Mouse (Mus musculus) kidney, postnatal 0 days (tissue): ENCODE data around the gene Cyp1b1. TPM values are rescaled to one million over a fixed set of nuclear protein-coding genes. Genes with fewer than 3 reads are reported as not detected.

Source experiments
- ATAC-seq: fragments of 200-750 bp; cut with Nextera tagmentation; replicated peaks from 2 replicates; pipeline ENCODE4 v1.8.0; 2017; ENCODE audit warnings: low read depth, moderate number of reproducible peaks, moderate TSS enrichment, moderate library complexity; ENCODE audit not compliant: low FRiP score
- DNase-seq: peaks from one replicate; pipeline ENCODE4 v3.0.0-alpha.2; 2016; ENCODE audit warnings: low spot score
- H3K27ac ChIP-seq: fragments of 300-500 bp; sonication (generic); 2 replicates; pipeline ENCODE4 v1.5.1; 2014; ENCODE audit warnings: mild to moderate bottlenecking
- H3K27me3 ChIP-seq: fragments of 300-500 bp; sonication (generic); 2 replicates; pipeline ENCODE4 v1.6.1; 2014; ENCODE audit warnings: low read length, mixed read lengths; ENCODE audit not compliant: insufficient read depth
- H3K36me3 ChIP-seq: fragments of 300-500 bp; sonication (generic); 2 replicates; pipeline ENCODE4 v1.6.1; 2014; ENCODE audit warnings: low read length, mixed read lengths; ENCODE audit not compliant: insufficient read depth
- H3K4me1 ChIP-seq: fragments of 300-500 bp; sonication (generic); replicated peaks from 2 replicates; pipeline ENCODE4 v1.6.1; 2014; ENCODE audit warnings: antibody characterized with exemption, low read length, mixed read lengths; ENCODE audit not compliant: insufficient read depth
- H3K4me2 ChIP-seq: fragments of 300-500 bp; sonication (generic); 2 replicates; pipeline ENCODE4 v1.6.1; 2014; ENCODE audit warnings: mild to moderate bottlenecking, low read length, moderate library complexity, mixed read lengths
- H3K4me3 ChIP-seq: fragments of 300-500 bp; sonication (generic); replicated peaks from 2 replicates; pipeline ENCODE4 v1.5.1; 2014; ENCODE audit warnings: low read depth, low read length
- H3K9ac ChIP-seq: fragments of 300-500 bp; sonication (generic); 2 replicates; pipeline ENCODE4 v1.6.1; 2014; ENCODE audit warnings: low read depth, low read length
- H3K9me3 ChIP-seq: fragments of 300-500 bp; sonication (generic); replicated peaks from 2 replicates; pipeline ENCODE4 v1.6.1; 2016; ENCODE audit warnings: low read length, inconsistent platforms, mixed read lengths
- CTCF ChIP-seq: IDR thresholded peaks from 2 replicates; pipeline ENCODE4 v1.5.1; 2016; ENCODE audit warnings: antibody characterized with exemption, low read depth, mild to moderate bottlenecking, moderate library complexity
- WGBS: fragments of 180-500 bp; shearing (Covaris S2); extraction: QIAGEN DNeasy Blood & Tissue Kit; methylation state at CpG from one replicate; pipeline ENCODE4 v1.1.7; 2014; 5-methylcytosine and 5-hydroxymethylcytosine counted together
- polyA plus RNA-seq: library from polyadenylated mRNA; unstranded; fragments of >200 nt; fragmentation: Nextera tagmentation; extraction: Ambion mirVana; gene quantifications from 2 replicates; pipeline ENCODE4 v1.2.1, GENCODE M21; 2015

Cyp1b1 gene
- polyA plus RNA-seq, 1 experiment from 2014 or later = 12.3 TPM

DNA sequence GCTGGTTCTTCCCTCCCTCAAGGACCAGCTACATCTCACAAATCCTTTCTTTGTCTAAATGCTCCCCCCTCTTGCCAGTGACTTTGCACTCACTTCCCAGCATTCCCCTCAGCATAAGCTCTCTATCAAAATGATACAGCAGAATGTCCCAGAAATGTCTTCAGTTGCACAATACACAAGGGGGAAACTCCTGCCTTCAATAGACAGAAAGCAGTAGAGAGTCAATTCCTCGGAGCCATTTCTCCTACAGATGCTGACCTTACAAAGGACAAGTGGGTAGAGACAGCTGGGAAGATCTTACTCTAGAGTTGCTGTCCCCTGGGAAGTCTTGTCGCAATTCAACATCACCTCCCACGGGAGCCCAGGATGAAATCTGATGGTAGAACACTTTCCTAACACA, 22.7 kb upstream of the Cyp1b1 start:
- TF ChIP-seq CTCF = no peak
- ATAC-seq = no peak

DNA sequence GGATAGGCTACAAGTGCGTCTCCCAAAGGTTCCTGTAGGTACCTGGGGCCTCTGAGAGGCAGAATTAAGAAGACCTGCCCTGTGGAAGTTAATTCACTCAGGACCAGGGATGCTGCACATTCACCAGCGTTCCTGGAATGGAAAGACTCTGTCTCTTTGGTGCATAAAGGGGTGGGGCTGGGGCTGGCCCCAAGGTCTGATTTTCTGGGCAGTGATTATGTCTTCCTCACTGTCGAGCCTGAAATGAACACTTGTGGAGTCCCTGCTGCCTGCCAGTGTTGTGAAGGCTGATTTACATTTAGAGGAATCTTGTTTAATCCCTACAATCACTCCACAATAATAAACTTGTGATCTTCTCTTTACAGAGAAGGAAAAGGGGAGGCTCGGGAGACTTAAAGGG, 18.2 kb upstream of the Cyp1b1 start:
- TF ChIP-seq CTCF = no peak
- Histone ChIP-seq H3K36me3 (no peaks in the 10 kb centered on the region), H3K9me3 (no peaks in the 10 kb centered on the region), H3K4me2 (no peak overlapping the region), H3K27me3 (no peaks in the 10 kb centered on the region), H3K4me1 (peaks cover 17% of the 10 kb centered on the region), H3K4me3 (no peak overlapping the region), H3K9ac (no peak overlapping the region), H3K27ac (no peak overlapping the region)
- DNase-seq = no peak
- no peak for ATAC-seq
- 56% methylated on average over 4 of the region's 4 CpGs for WGBS

More for the DNA sequence above, 22.7 kb upstream of the Cyp1b1 start:
- Histone ChIP-seq H3K4me1 (peaks cover 17% of the 10 kb centered on the region), H3K9ac (no peak overlapping the region), H3K4me3 (no peak overlapping the region), H3K36me3 (no peaks in the 10 kb centered on the region), H3K27me3 (no peaks in the 10 kb centered on the region), H3K4me2 (no peak overlapping the region), H3K27ac (no peak overlapping the region), H3K9me3 (no peaks in the 10 kb centered on the region)
- WGBS = 32% methylated on average over 3 of the region's 3 CpGs
- DNase-seq = no peak

DNA sequence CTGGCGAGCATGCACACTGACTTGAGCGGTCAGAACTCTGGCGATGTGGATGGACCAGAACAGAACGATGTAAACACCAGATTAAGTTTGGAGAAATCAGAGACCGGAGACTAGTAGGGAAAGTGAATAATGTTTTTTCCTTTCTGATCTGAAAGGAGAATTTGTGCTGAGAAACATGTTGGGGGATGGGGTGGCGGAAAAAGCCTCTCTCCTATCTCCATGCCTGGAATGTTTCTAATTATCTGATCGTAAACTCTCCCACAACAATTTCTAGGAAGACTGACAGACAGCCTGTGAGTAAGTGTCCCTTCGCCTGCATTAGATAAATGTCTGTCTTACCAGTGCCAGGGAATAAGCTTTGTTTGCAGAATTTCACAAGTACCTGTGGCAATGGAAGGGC, 16.1 kb upstream of the Cyp1b1 start:
- 38% methylated on average over 8 of the region's 8 CpGs for WGBS
- Histone ChIP-seq H3K27me3 (no peaks in the 10 kb centered on the region), H3K4me3 (no peak overlapping the region), H3K9me3 (no peaks in the 10 kb centered on the region), H3K4me1 (peaks cover 13% of the 10 kb centered on the region; the same call in 1 of the 2 replicates), H3K9ac (no peak overlapping the region), H3K27ac (0 out of 2 replicates have a peak overlapping the region, but pooled peaks have one; percentile 15), H3K4me2 (0 out of 2 replicates have a peak overlapping the region, but pooled peaks have one; percentile 2), H3K36me3 (no peaks in the 10 kb centered on the region)
- TF ChIP-seq CTCF = no peak
- peak; percentile 64 for DNase-seq
- ATAC-seq = no peak

DNA sequence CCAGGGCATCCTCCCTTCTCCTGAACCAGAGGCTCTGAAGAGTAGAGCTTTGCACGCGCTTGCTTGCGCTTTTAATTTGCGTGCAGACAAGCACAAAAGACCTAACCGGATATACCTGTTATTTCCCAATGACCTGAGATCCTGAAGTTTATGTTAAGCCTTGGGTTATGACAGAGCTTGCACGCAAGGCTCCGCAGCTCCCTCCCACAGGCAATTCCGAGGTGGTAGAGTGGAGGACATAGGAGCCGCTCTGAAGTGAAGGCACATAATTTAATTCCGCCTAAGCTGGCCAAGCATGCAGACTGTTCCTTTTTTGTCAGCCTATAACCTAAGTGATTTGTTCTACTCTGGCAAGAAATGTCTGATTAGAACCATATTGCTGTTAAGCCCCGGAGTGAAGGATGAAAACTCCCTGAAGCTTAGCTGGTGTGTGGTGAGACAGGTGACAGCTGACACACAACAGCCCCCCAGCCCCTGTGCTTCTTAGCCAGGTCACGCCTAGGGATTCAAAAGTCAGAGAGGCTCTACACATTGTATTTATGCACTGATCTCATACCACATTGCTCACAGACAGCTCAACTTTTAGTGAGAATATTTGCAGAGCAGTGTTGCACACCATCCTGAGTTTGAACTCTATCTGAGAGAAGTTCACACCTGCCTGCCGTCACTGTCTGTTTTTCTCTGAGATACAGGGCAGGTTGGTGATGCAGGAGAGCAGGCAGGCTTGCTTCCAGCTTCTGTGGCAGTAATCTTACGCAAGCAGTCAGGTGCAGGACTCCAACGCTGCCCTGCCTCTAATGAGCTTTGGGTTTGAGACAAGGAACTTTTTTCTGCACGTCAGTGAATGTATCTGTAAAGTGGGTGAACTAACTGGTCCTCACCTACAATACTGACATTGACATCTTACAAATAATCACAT, 14.0 kb upstream of the Cyp1b1 start:
- H3K9ac ChIP-seq = no peak overlapping the region
- no peaks in the 10 kb centered on the region for H3K36me3 ChIP-seq
- peak overlapping the region; percentile 47 for H3K4me2 ChIP-seq
- ATAC-seq (peak; percentile 57), DNase-seq (peak; percentile 86)
- no peaks in the 10 kb centered on the region for H3K9me3 ChIP-seq
- WGBS = 18% methylated on average over 16 of the region's 16 CpGs
- H3K4me3 ChIP-seq = no peak overlapping the region
- peak overlapping the region; percentile 58 for H3K27ac ChIP-seq
- TF ChIP-seq CTCF = no peak
- peaks cover 13% of the 10 kb centered on the region; the same call in 1 of the 2 replicates for H3K4me1 ChIP-seq
- H3K27me3 ChIP-seq = no peaks in the 10 kb centered on the region

DNA sequence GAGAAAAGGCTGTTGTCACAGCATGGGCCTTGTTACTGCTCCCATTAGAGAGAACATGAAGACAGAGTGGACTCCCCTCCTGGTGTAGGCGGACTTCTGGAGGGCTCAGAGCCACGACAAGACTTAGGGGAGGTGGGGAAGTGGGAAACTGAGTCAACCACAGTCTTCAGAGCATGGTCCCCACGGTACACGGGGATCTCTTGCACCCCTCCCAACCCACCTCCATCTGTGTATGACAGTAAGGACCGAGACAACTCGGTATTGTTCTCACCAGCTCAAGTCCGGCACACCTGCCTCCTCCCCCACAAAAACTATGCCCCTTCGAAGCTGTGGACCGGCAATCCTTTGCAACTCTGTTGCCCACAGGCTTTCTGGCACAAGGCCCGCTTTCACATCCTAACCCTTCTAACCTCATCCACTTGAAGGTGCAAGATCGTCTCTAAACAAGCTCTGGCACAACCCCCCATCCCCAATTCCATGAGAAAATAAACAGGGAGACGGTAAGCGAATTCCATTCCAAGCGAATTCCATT, 13.3 kb upstream of the Cyp1b1 start:
- TF ChIP-seq CTCF = no peak
- peaks cover 13% of the 10 kb centered on the region; the same call in 1 of the 2 replicates for H3K4me1 ChIP-seq
- ATAC-seq = peak; percentile 31
- H3K27me3 ChIP-seq = no peaks in the 10 kb centered on the region
- H3K27ac ChIP-seq = peak overlapping the region; percentile 58
- peak overlapping the region; percentile 47 for H3K4me2 ChIP-seq
- H3K9ac ChIP-seq = no peak overlapping the region
- DNase-seq = no peak
- 16% methylated on average over 14 of the region's 14 CpGs for WGBS
- H3K9me3 ChIP-seq = no peaks in the 10 kb centered on the region
- H3K4me3 ChIP-seq = no peak overlapping the region
- no peaks in the 10 kb centered on the region for H3K36me3 ChIP-seq

DNA sequence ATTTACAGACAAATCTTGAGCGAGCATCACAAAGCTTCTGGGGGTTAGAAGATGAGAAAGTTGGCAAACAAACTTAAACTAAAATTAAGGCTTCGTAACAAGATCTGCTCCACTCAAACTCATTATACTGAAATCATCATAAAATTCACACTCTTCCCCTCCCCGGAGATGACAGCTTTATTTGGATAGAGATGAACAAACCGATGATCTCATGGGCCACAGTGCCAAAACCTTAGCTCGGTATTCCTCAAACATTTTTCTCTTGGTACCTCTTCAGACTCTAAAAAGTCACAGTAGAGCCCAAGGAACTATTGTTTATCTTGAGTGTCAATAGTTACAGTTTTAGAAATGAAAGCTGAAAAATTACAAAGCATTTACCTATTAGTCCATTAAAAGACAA, 11.8 kb upstream of the Cyp1b1 start:
- WGBS = 72% methylated on average over 5 of the region's 5 CpGs
- ATAC-seq (no peak), DNase-seq (no peak)
- no peaks in the 10 kb centered on the region for H3K27me3 ChIP-seq
- no peak for TF ChIP-seq CTCF
- no peak overlapping the region for H3K27ac ChIP-seq
- H3K4me1 ChIP-seq = peaks cover 13% of the 10 kb centered on the region; the same call in 1 of the 2 replicates
- no peaks in the 10 kb centered on the region for H3K36me3 ChIP-seq
- H3K4me2 ChIP-seq = no peak overlapping the region
- H3K9ac ChIP-seq = no peak overlapping the region
- no peaks in the 10 kb centered on the region for H3K9me3 ChIP-seq
- H3K4me3 ChIP-seq = no peak overlapping the region
